Mouse (Mus musculus) right cerebral cortex, postnatal 25 days (tissue): ENCODE results near the gene Klk1b24.
"Not testable (repeated sequence)": the region's sequence is repeated elsewhere in the genome, so short reads cannot be mapped to it uniquely, and the experiment has no call there.

Experiments used
- DNase-seq: peaks from one replicate; pipeline ENCODE4 v3.0.0; 2022

The Klk1b24 gene

GRCm38 (mm10) chr7:44187936-44188335, at the start of gene Klk1b24:
Gene Klk1b24 (plus strand): TSS chr7:44188236.
- not testable (repeated sequence) for DNase-seq

GRCm38 (mm10) chr7:44179299-44180045, 8.6 kb upstream of the Klk1b24 start:
- no peak for DNase-seq

GRCm38 (mm10) chr7:44186516-44186915, 1.5 kb upstream of the Klk1b24 start:
- not testable (repeated sequence) for DNase-seq

GRCm38 (mm10) chr7:44193466-44193865, 5.4 kb downstream of the Klk1b24 start:
- not testable (repeated sequence) for DNase-seq

GRCm38 (mm10) chr7:44197891-44198290, 9.9 kb downstream of the Klk1b24 start, which contains the start of gene Klk1b3:
Gene Klk1b3 (plus strand): TSS chr7:44198191.
- DNase-seq: no peak

- DNase-seq: not testable (repeated sequence)
These were observed 19.1 kb downstream of the Klk1b24 start, which contains the start of gene Klk1b4 for GRCm38 (mm10) chr7:44207135-44207534. Gene Klk1b4 (plus strand): TSS chr7:44207435.

- DNase-seq: no peak
These were observed 20.3 kb downstream of the Klk1b24 start for GRCm38 (mm10) chr7:44208307-44208706.

- DNase-seq: no peak
These were observed 27.6 kb downstream of the Klk1b24 start, which contains the start of gene Klk1b5 for GRCm38 (mm10) chr7:44215645-44216044. Gene Klk1b5 (plus strand): TSS chr7:44215945.

- not testable (repeated sequence) for DNase-seq
These were observed 33.6 kb downstream of the Klk1b24 start for GRCm38 (mm10) chr7:44221601-44222000.

- not testable (repeated sequence) for DNase-seq
These were observed 34.3 kb downstream of the Klk1b24 start for GRCm38 (mm10) chr7:44222335-44222734.

- no peak for DNase-seq
These were observed 37.0 kb downstream of the Klk1b24 start, which contains the start of gene Klk1 for GRCm38 (mm10) chr7:44225076-44225475. Gene Klk1 (plus strand): TSS chr7:44225360.

GRCm38 (mm10) chr7:44235909-44236308, 47.9 kb downstream of the Klk1b24 start, which contains the start of gene Gm36864:
Gene Gm36864 (plus strand): TSS chr7:44236177.
- DNase-seq: no peak

GRCm38 (mm10) chr7:44239913-44240312, 51.9 kb downstream of the Klk1b24 start:
- no peak for DNase-seq

GRCm38 (mm10) chr7:44240712-44241111, 52.7 kb downstream of the Klk1b24 start:
- no peak for DNase-seq

- no peak for DNase-seq
These were observed 53.1 kb downstream of the Klk1b24 start for GRCm38 (mm10) chr7:44241163-44241562.
